Comparison of ENCODE assay signal across 8 mouse cellular contexts in the genomic region with DNA sequence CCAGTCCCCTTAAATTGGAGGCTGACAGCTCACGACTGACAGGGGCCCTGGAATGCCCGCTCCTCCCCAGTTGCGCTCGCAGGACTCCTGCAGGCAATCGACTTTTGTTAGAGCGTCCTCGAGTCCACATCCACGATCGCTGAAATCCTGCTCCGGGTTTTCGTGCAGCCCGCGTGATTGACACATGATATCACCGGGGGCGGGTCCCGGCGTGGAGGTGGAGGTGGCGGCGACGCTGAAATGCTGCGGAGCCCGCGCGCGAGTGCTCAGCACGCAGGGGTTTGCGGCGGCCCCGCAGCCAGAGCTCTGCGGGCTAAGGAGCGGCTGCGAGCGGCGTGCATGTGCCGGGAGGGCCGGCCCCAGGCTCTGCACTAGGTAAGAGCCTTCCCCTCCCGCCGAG. TPM values are rescaled to one million over a fixed set of nuclear protein-coding genes. Genes with fewer than 3 reads are reported as not detected.
DNase-seq lines count a peak whose midpoint lies in the region; ATAC-seq and TF ChIP-seq lines count a peak whose summit lies in the region.

A gene (plus strand): TSS at position 258 of the 400 bp plus-strand sequence.

- TF ChIP-seq EP300 in ES-Bruce4 (IDR thresholded peaks at IDR 0.05; ENCODE audit: insufficient read depth, low read depth, low read length) = peak; percentile 80

- H3K27me3 ChIP-seq in ES-Bruce4 (ENCODE audit: control insufficient read depth, insufficient read depth, low read length, poor library complexity, severe bottlenecking) = no peaks in the 10 kb centered on the region
- H3K27me3 ChIP-seq in forebrain, embryonic 14.5 days (replicated peaks; ENCODE audit: control insufficient read depth, insufficient read depth, low read length) = 0 out of 2 replicates have a peak, but pooled peaks cover 4% of the 10 kb centered on the region
- peaks cover 37% of the 10 kb centered on the region for H3K27me3 ChIP-seq in liver, embryonic 15.5 days
- 0 out of 2 replicates have a peak, but pooled peaks cover 4% of the 10 kb centered on the region for H3K27me3 ChIP-seq in neural tube, embryonic 11.5 days (ENCODE audit: control insufficient read depth, insufficient read depth, low read length)
- H3K27me3 ChIP-seq in stomach, embryonic 16.5 days (ENCODE audit: control insufficient read depth, insufficient read depth, low read length) = no peaks in the 10 kb centered on the region

- DNase-seq in cerebellum, adult 11 months = peak; percentile 95
- peak; percentile 95 for DNase-seq in forebrain, embryonic 14.5 days (ENCODE audit: low spot score)
- peak; percentile 98 to 99 for DNase-seq in heart, postnatal 10 days
- peak; percentile 98 for DNase-seq in kidney, postnatal 4 days
- peak; percentile 94 for DNase-seq in neural tube, embryonic 11.5 days (ENCODE audit: low spot score)

- TF ChIP-seq POLR2A in ES-Bruce4 (IDR thresholded peaks at IDR 0.05; ENCODE audit: insufficient read depth, low read length) = peak; percentile 28

- H3K36me3 ChIP-seq in ES-Bruce4 (ENCODE audit: control insufficient read depth, insufficient read depth, low read length, poor library complexity, severe bottlenecking) = peaks cover 8% of the 10 kb centered on the region; the same call in 1 of the 2 replicates
- H3K36me3 ChIP-seq in forebrain, embryonic 14.5 days (ENCODE audit: control insufficient read depth, insufficient read depth, low read length) = peaks cover 14% of the 10 kb centered on the region; the same call in 1 of the 2 replicates
- peaks cover 20% of the 10 kb centered on the region for H3K36me3 ChIP-seq in liver, embryonic 15.5 days (replicated peaks)
- H3K36me3 ChIP-seq in neural tube, embryonic 11.5 days (ENCODE audit: control insufficient read depth, insufficient read depth, low read length) = peaks cover 4% of the 10 kb centered on the region
- peaks cover 10% of the 10 kb centered on the region for H3K36me3 ChIP-seq in stomach, embryonic 16.5 days (ENCODE audit: control insufficient read depth, insufficient read depth, low read length)

- H3K4me3 ChIP-seq in ES-Bruce4 (ENCODE audit: low read depth, low read length) = peak within 1 kb of the TSS; percentile 97
- peak within 1 kb of the TSS; percentile 78 for H3K4me3 ChIP-seq in forebrain, embryonic 14.5 days (ENCODE audit: low read depth, low read length)
- peak within 1 kb of the TSS; percentile 72 for H3K4me3 ChIP-seq in liver, embryonic 15.5 days (replicated peaks)
- peak within 1 kb of the TSS; percentile 77 for H3K4me3 ChIP-seq in neural tube, embryonic 11.5 days (ENCODE audit: low read depth, low read length)
- peak within 1 kb of the TSS; percentile 94 for H3K4me3 ChIP-seq in stomach, embryonic 16.5 days (replicated peaks; ENCODE audit: low read length)

- H3K9me3 ChIP-seq in ES-Bruce4 (replicated peaks; ENCODE audit: control insufficient read depth, insufficient read depth, low read length, poor library complexity, severe bottlenecking) = no peaks in the 10 kb centered on the region
- no peaks in the 10 kb centered on the region for H3K9me3 ChIP-seq in forebrain, embryonic 14.5 days (replicated peaks; ENCODE audit: control insufficient read depth, low read length)
- no peaks in the 10 kb centered on the region for H3K9me3 ChIP-seq in liver, embryonic 15.5 days (replicated peaks)
- no peaks in the 10 kb centered on the region for H3K9me3 ChIP-seq in neural tube, embryonic 11.5 days (ENCODE audit: control insufficient read depth, low read length)
- no peaks in the 10 kb centered on the region for H3K9me3 ChIP-seq in stomach, embryonic 16.5 days (replicated peaks; ENCODE audit: control insufficient read depth, low read length)

- peak; percentile 93 for ATAC-seq in forebrain, embryonic 14.5 days
- ATAC-seq in liver, embryonic 15.5 days (ENCODE audit: insufficient read depth) = peak; percentile 78
- ATAC-seq in neural tube, embryonic 11.5 days (ENCODE audit: insufficient read depth, low FRiP score, low TSS enrichment) = peak; percentile 80
- peak; percentile 84 for ATAC-seq in stomach, embryonic 16.5 days (ENCODE audit: insufficient read depth, low FRiP score)

- no peaks in the 10 kb centered on the region for H3K4me1 ChIP-seq in ES-Bruce4 (ENCODE audit: control insufficient read depth, insufficient read depth, low read length)
- H3K4me1 ChIP-seq in forebrain, embryonic 14.5 days (ENCODE audit: control insufficient read depth, insufficient read depth, low read length) = peaks cover 2% of the 10 kb centered on the region; the same call in 1 of the 2 replicates
- peaks cover 33% of the 10 kb centered on the region for H3K4me1 ChIP-seq in liver, embryonic 15.5 days (replicated peaks)
- peaks cover 12% of the 10 kb centered on the region for H3K4me1 ChIP-seq in neural tube, embryonic 11.5 days (ENCODE audit: control insufficient read depth, insufficient read depth, low read length)
- peaks cover 27% of the 10 kb centered on the region for H3K4me1 ChIP-seq in stomach, embryonic 16.5 days (ENCODE audit: control insufficient read depth, insufficient read depth, low read length)

- TF ChIP-seq CTCF in ES-Bruce4 (IDR thresholded peaks at IDR 0.05; ENCODE audit: low read depth, low read length) = no peak

- H3K9ac ChIP-seq in ES-Bruce4 (ENCODE audit: low read depth, poor library complexity, severe bottlenecking) = peak within 1 kb of the TSS; percentile 79
- H3K9ac ChIP-seq in forebrain, embryonic 14.5 days (ENCODE audit: low read length) = peak within 1 kb of the TSS; percentile 81
- peak within 1 kb of the TSS; percentile 62 for H3K9ac ChIP-seq in liver, embryonic 15.5 days
- peak within 1 kb of the TSS; percentile 72 for H3K9ac ChIP-seq in neural tube, embryonic 11.5 days (ENCODE audit: low read length)
- peak within 1 kb of the TSS; percentile 97 for H3K9ac ChIP-seq in stomach, embryonic 16.5 days (ENCODE audit: low read length)

- H3K4me2 ChIP-seq in forebrain, embryonic 14.5 days (ENCODE audit: low read length) = peak within 1 kb of the TSS; percentile 85
- peak within 1 kb of the TSS; percentile 95 for H3K4me2 ChIP-seq in liver, embryonic 15.5 days
- H3K4me2 ChIP-seq in neural tube, embryonic 11.5 days (ENCODE audit: low read depth) = peak within 1 kb of the TSS; percentile 89
- peak within 1 kb of the TSS; percentile 74 for H3K4me2 ChIP-seq in stomach, embryonic 16.5 days (ENCODE audit: low read depth, low read length)

- under 1% methylated on average over 38 of the region's 38 CpGs for WGBS in forebrain, embryonic 14.5 days
- under 1% methylated on average over 38 of the region's 38 CpGs for WGBS in liver, embryonic 15.5 days (ENCODE audit: insufficient replicate concordance)
- WGBS in neural tube, embryonic 11.5 days = under 1% methylated on average over 38 of the region's 38 CpGs
- under 1% methylated on average over 38 of the region's 38 CpGs for WGBS in stomach, embryonic 16.5 days

- no peak within 1 kb of the TSS for H3K27ac ChIP-seq in ES-Bruce4 (ENCODE audit: insufficient read depth, low read length)
- peak within 1 kb of the TSS; percentile 84 for H3K27ac ChIP-seq in forebrain, embryonic 14.5 days (ENCODE audit: low read depth, low read length)
- H3K27ac ChIP-seq in liver, embryonic 15.5 days (replicated peaks) = peak within 1 kb of the TSS; percentile 66
- H3K27ac ChIP-seq in neural tube, embryonic 11.5 days (ENCODE audit: low read depth, low read length) = peak within 1 kb of the TSS; percentile 53; the same call in 1 of the 2 replicates
- H3K27ac ChIP-seq in stomach, embryonic 16.5 days (ENCODE audit: low read length) = peak within 1 kb of the TSS; percentile 96

- intact Hi-C loops in heart, postnatal 10 days (cut with DNase I) = loop anchor here (2.0 to 10.0 kb wide), 12 partner anchors 52 to 583 kb away; no protein-coding TSS in a partner anchor

RNA-seq across cellular contexts. Expression of the gene that starts here (rescaled TPM):
- 30.1 and 30.5 TPM in 2 replicates for polyA plus RNA-seq in ES-Bruce4 (2011; ENCODE audit: insufficient read depth, insufficient read length, low read depth, missing spikeins)
- polyA plus RNA-seq in forebrain, embryonic 14.5 days (2014; fragmentation: Nextera tagmentation; extraction: Ambion mirVana) = 6.0 and 7.3 TPM in 2 replicates
- total RNA-seq in heart, postnatal 10 days (2021) = 10 to 100 TPM; 41.9 to 48.3 TPM
- polyA plus RNA-seq in liver, embryonic 15.5 days (2015; fragmentation: Nextera tagmentation; extraction: Ambion mirVana) = 3.0 and 3.9 TPM in 2 replicates
- 8.1 and 8.4 TPM in 2 replicates for polyA plus RNA-seq in neural tube, embryonic 11.5 days (2014; fragmentation: Nextera tagmentation; extraction: Ambion mirVana)
- polyA plus RNA-seq in stomach, embryonic 16.5 days (2015; fragmentation: Nextera tagmentation; extraction: Ambion mirVana) = 12.8 and 13.5 TPM in 2 replicates
